Mouse (Mus musculus) layer of hippocampus, adult 9-10 months (tissue): ENCODE results near the gene Ssrp1.

ENCODE experiments used
- DNase-seq: peaks from one replicate; pipeline ENCODE4 v3.0.0; 2022; ENCODE audit warnings: low spot score

Ssrp1 gene

DNA sequence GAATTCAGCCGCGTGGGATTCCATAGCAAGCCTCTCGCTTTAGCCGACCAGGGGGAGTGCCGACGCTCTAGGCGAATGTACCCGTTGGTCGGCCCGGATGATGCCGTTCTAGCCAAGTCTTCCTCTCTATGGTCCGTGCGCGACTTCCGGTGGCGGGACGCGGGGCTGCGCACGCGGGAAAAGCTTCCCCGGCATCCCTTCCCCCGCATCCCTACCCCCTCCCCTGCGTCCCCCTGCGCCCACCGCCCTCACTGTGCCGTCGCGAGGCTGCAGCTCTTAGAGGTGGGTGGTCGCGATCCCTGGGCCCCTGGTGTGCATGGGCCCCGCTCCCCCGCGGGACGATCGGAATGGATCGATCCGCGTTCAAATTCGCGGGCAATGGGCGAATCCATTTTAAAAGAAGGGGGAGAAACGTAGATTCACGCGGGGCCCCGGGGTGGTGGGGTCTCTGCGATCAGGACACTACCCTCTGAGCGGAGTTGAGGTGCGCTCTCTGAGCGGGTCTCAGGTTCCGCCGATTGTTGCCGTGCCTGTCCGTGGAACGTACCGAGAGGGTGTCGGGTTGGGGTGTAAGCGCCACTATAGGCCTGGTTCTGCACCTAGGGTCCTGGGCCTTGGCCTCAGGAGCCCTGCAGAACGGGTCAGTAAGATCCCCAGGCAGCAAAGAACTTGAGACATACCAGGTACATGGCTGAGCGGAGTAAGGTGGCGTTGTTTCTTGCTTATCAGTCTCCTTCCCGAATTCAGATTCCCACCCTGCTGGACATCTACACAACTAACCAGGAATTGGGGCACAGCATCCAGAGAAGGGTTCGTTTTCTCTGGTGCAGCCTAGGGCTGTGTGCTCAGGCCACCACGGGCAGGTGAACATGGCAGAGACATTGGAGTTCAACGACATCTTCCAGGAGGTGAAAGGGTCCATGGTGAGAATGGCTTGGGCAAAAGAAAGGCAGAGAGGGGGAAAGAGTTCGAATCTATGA, at the start of gene Ssrp1, which contains the start of gene P2rx3:
Gene Ssrp1 (plus strand): TSS at position 188 of the 980 bp plus-strand sequence.
Gene P2rx3 (minus strand): TSS at position 416 of the 980 bp plus-strand sequence.
- DNase-seq: no peak

DNA sequence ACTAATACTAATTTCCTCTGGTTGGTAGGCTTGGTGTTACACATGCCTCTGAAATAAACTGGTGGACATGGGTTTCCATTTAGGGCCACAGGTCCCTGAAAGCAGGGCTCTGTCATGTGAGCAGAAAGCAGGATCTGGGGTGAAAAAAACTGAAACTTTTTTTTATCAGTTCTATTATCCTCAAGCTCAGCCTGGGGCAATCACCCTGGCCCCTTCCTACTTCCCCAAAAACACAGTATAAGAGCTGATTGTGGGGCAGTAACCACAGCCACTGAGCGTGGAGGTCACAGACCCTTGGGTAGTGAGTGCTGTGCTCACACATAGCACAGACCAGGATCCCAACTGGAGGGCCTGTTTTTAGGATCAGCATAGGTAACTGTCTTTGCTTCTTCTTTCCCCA, 49.1 kb upstream of the Ssrp1 start, which contains the start of gene Prg3:
Gene Prg3 (plus strand): TSS at position 286 of the 400 bp plus-strand sequence.
- no peak for DNase-seq

DNA sequence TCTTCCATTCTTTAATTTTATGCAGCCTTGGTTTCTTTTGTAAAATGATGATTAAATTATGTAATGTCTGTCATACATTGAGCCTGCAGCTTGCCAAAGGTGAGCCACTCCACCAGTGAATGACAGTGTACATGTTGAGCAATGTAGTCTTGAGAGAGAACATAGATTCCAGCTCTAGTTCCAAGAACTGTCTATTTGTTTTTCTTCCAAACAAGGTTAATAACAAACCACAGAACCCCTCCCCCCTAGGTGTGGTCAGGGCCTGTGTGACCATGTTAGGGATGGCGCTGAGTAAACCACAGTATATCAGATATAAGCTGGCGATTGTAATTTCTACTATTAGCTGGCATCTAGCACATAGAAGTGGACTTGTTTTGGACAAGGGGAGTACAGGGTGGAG, 40.7 kb upstream of the Ssrp1 start:
- no peak for DNase-seq

DNA sequence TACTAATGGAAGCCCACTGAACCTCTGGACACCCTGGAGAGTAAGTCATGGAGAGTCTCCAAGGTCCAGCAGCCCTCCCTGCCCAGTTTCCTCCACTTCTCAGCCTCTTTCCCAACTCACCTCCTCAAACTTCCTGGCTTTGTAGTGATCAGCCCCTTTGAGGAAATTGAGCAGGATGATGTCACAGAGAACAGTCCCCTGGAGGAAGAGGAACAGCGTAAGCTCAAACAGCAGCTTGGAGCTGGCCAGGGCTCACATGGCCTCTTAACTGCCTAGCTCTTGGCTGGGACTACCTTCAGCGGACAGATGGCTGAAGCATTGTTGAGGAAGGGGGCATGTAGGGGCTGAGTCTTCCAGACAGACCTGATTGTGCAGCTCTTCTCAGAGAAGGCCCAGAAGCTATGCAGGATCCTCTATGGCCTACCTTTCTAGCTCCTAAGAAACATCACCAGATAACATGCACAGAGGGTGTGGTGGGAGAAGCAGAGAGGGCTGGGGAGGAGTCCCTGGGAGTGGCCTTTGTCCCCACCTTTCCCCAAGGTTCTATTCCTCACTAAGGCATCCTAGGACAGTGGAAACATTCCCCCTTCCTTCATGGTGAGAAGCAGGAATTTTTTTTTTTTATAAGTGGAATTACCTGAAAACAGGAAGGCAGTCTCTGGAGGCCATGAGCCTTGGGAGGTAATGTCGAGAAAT, 37.4 kb upstream of the Ssrp1 start:
- DNase-seq: no peak

DNA sequence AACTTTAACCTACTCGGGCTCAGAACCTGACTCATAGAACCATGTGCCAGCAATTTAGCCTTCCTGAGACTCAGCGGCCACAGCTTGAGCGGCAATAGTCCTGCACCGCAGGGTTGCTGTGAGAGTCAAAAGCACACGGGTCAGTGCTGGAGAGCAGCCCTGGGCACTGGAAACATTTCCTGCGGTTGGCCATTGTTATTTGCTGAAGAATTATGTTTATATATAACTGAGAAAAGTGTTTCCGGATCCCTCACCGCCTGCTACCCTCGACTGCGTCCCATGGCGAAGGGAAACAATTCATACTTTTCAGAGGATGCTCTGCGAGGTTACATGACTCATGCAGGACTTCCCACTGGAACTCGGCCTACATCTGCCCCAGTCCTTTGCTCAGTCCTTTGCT, 35.5 kb upstream of the Ssrp1 start:
- DNase-seq: no peak

DNA sequence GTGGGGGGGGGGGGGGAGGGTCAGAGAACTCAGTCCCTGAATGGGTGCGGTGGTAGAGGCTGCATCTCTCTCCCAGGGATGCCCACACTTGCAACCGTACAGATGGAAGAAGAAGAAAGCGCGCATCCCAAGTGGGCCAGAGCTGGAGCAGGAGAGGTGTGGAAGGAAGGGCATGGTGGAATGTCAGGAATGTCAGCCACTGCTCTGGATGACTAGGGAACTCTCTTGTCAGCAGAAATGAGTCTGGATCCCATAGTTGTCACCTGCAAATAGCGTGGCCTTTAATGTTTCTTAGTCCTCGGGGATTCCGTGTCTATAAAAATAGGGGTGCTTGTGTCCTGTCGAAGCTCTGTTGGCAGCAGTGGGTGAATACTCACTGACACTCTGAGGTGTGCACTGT, 34.5 kb upstream of the Ssrp1 start:
- no peak for DNase-seq

DNA sequence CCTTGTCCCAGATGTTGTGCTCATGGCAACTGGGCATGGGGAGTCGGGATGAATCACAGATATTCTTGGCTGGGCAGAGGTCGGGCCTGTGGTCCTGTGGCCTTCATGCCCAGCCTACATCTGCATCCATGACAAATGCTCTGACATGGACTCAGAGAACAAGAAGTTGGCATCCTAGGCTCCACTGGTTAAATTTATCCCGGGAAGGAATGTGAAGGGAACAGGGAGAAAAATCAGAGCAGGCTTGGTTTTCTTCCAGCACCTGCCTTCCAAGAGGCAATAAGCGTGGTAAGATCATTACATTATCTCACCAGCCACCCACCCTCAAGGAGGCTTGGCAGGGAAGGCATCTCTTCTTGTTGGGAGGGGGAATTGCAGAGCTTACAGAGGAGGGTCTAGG, 32.7 kb upstream of the Ssrp1 start:
- no peak for DNase-seq

DNA sequence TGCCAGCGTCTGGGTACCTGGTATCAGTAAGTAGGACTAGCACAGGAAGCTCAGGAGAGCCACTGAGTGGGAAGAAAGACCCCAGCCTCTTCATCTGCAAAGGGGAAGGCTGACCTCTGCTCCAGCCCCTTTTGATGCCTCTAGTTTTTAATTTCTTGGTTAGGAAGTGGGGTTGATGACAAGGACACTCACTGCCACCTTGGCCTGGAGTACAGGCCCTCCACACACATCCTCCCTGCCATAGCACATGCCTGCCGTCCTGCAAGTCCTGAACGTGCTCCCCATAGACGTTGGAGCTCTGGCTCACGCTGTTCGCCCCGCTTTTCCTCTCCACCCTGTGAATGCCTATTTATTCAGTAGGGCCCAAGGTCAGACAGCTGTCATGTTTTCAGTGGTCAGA, 30.4 kb upstream of the Ssrp1 start:
- DNase-seq: no peak

DNA sequence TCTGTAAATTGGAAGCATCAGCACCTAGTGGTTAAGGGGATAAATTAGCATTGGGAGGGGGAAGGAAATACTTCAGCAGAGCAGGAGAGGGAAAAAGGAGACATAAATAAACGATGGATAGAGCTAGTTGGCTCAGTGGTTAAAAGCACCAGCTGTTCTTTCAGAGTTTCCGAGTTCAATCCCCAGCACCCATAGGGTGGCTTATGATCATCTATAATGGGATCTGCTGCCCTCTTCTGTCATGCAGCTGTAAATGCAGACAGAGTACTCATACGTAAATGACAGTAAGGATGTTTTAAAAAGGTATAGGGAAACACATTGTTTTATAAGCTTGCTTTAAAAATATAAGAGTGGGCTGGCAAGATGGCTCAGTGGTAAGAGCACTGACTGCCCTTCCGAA, 29.3 kb upstream of the Ssrp1 start:
- no peak for DNase-seq

DNA sequence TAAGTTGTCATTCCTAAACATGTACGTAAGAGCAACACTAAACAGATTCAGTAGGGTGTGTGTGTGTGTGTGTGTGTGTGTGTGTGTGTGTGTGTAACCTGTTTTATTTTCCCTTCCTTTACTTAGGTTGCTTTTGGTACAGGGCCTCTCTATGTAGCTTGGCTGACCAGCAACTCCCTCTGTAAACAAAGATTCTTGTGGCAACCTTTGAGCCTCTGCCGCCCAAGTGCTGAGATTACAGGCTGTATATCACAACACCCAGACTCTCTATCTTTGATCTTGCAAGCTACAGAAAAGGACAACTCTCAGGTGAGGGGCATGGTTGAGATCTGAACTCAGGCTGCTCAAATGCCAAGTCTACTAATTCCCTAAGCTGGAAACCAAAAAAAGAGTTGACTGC, 27.8 kb upstream of the Ssrp1 start:
- DNase-seq: no peak

DNA sequence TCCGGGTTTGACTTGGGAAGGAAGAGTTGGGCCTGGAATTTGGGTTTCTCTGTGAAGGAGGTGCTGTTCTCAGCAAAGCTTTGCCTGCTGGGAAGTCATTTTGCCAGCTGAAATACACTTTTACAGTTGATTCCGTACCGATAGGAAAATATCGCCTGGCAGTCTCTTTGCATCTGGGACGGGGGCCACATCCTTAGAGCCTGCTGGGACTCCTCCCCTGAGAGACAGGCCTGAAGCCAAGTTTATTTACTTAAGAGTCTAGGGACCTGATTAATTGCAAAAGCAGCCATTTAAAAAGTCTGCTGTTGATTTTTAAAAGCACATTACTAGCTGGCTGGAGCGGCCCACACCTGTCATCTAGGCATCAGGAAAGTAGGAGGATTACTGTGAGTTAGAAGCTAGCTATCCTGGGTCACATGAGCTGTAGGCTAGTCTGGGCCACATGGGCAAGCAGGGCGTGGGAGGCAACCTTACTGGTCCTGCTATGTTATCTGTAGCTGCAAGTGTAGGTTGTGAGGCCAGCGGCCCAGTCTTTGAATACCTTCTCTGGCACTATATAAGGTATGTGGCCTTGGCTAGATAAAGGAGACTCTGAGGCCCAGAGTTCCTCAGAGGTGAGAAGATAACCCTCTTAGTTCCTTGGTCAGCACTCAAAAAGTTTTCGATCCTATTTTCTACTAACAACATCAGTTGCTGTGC, 25.0 kb upstream of the Ssrp1 start:
- DNase-seq: no peak

DNA sequence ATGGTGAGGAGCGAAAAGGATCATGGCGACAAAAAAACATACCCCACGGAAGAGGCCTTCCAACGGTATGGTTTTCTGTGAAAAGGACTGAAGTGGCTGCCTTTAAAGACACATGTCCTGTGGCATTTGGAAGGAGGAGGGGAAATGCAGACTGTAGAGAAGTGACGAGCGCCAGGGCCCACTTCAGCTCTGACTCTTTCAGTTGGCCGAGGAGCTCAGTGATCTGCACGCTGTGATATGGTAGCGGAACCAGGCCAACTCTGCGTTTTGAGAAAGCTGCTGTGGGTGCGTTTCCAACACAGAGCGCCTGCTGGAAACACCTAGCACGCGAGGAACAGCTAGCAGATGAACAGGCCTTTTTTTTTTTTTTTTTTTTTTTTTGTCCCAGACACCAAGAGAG, 24.4 kb upstream of the Ssrp1 start:
- DNase-seq: no peak

DNA sequence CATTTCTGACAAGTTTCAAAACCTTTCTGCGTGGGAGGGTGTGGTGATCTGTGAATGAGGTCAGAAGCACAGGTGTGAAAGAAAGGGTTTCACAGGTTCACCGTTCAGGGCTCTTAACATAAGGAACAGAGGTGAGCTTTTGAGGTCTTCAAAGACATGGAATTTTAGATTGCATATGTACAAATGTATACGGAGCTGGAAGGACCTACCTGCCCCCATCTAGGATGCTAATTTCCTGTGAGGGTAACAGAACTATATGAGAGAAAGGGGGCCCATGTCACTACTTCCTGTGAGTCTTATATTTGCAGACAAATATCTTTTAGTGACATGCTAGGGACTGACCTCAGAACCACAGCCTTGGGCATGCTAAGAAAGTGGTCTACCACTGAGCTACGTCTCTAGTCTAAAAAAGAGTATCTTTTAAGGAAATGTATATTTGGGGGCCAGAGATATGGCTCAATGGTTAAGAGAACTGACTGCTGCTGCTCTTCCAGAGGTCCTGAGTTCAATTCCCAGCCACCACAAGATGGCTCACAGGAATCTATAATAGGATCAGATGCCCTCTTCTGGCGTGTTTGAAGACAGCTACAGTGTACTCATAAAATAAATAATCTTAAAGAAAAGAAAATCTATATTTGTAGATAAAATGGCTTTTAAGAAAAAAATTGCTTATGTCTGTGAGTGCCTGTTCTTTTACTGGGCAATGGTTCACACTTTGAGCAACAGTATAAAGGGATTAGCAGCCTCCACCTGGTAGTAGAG, 23.0 kb upstream of the Ssrp1 start:
- DNase-seq: no peak

DNA sequence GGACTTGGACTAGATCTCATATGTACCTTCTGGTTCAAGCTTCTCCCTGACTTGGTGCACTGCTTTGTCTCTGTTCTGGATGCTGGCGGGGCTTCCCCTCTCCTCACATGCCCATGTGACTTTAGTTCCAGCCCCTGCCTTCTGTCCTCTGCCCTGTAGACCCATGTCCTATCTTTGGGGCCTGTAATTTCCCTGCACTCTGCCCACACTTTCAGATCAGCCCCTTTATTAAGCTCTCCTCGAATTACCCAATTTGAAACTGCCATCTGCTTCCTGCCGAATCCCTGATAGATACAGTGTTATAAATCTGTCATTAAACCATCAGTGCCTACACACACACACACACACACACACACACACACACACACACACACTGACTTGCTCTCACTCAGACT, 22.4 kb upstream of the Ssrp1 start:
- DNase-seq: no peak

DNA sequence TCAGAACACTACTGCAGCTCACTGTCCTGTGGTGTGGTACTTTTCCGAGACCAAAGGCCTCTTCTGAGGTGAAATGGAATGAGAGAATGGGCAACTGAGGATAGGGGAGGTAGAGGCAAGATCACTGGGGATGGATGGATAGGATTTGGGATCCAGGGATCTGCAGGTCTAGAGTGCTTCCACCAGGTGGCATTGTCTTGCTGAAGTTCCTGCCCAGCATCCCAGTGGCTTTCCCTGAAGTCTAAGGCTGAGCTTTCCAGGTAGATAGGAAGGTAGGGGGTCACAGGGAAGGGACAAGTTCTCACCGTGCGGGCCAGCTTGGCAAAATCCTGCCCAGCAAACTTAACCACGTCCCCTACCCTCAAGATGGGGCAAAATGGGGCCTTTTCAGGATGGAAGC, 15.0 kb upstream of the Ssrp1 start:
- no peak for DNase-seq

DNA sequence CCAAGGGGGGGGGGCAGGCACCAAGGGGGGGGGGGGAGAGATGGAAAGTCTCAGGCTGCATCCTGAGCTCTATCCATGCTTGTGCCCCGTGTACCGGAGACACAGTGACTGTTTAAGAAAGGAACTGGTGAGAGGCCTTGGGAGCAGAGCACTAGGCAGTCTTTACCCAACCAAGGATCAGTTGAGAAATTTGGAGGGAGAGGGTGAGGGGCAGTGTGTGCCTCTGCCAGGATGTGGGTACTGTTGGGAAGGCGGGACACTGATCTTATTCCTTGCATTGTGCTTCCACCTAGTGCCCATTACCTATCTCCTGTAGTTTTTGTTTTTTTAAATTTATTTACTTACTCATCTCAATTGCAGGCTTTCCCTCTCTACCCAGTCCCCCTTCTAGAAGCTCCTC, 10.9 kb upstream of the Ssrp1 start:
- no peak for DNase-seq

DNA sequence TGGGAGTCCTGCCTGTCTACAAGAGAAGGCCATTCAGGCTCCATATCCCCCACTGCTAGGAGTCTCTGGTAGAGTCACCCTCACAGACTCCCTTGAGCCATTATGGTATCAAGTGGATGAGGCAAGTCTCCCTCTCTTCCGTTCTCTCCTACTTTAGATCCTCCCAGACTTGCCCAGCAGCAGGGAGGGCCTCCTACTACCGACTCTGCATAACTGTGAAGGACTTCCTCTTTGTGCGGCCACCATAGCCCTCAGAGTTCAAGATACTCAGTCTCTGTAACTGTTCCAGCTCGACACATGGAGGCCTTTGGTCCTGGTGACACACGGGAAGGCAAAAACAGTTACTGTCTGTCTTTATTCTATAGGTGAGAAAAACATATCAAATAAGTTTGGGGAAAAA, 9.8 kb upstream of the Ssrp1 start:
- DNase-seq: no peak

DNA sequence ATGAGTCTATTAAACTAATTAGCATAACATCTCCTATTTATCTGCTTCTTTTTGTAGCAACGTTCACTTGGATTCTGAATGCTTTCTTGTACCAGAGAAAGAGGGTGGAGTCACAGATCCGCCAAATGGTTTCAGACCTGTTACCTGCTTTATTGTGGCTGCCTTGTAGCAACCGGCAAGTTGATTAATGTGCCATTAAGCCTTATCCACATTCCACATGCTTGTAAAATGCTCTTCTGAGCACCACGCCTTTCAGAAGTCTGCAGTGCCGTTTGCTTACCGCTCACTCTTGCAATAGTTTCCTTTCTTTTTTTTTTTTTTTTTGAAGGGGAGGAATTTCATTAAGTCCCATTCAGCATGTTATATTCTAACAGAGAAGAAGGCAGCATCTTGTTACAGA, 7.1 kb upstream of the Ssrp1 start:
- no peak for DNase-seq

DNA sequence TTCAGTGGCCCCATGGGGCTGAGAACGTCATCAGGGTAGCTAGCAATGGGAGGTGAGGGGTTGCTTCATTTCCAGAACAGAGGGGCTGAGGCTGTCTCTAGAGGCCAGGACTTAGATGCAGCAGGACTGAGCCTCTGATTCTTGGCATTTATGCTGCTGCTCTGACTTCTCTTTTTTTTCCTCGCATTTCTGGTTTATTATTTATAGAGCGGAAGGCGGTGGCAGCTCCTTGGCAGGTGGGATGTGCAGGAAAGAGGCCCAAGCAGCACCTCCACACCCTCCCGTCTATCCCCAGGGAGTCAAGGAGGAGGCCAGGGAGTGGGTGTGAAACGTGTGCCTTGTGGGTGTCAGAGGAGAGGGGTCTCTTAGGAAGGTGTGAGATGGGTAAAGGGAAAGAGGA, 6.0 kb upstream of the Ssrp1 start:
- no peak for DNase-seq

DNA sequence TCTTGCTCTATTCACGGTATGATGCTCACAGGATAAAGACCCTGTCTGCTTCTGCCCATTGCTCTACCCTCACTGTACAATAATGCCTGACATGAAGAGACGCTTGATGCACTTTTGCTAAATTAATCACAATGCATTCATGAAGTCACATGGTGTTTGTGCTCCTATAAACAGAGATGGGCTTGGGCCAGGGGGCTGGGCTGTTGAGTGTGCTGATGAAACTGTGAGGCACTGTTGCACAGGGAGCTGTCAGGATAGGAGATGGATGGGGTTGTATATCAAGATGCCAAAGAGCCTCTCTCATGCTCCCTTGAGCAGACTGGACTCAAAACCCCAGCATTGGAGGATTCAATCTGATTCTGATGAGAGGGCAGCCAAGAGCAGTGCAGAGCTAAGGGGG, 3.9 kb upstream of the Ssrp1 start:
- DNase-seq: no peak

DNA sequence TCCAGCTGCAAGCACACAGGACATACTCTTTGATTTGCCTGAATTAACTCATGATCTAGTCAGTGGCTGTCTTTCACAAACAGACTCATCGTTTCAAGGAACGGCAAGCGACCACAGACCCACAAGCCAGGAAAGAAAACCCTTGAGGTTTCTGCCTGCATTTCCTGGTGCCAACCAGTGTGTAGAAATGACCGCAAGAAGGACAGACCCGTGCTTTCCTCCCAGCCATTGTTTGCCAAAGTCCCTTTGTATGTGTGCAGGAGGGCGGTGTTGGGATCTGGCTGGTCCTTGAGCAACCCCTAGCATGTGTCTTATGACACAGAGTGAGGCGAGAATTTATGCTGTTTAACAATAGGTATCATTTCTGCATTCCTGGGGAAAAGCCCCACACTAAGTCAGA, 2.9 kb upstream of the Ssrp1 start:
- no peak for DNase-seq

DNA sequence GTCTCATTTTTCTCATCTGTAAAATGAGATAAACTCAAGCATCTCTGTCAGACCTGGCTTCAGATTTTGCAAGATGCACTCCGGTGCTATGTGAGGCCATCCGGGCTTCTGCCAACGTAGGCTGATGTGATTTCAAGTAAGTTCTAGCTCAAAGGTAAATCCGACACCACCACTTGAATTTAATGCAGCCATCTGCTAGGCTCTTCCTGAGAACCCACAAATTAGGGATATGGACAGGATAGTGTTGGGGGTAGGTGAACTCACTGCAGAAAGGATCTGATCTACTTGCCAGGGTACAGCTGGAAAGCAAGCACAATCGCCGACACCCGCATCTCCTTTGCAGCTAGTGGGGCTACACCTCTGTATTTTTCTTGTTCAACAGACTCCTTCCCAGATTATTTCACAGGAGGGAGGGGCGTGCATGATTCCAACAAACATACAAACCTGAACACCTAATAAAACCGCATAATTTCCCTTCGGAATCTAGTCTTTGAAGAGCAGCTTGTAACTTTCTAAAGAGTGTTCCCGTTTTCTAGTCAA, 457 bp upstream of the Ssrp1 start:
- no peak for DNase-seq
